Mouse (Mus musculus) kidney, adult 2 months (tissue): ENCODE data around the gene Fam160a2. TPM values are rescaled to one million over a fixed set of nuclear protein-coding genes. Genes with fewer than 3 reads are reported as not detected.
"Not testable (repeated sequence)": the region's sequence is repeated elsewhere in the genome, so short reads cannot be mapped to it uniquely, and the experiment has no call there.

Experiments
- DNase-seq: peaks from one replicate; pipeline ENCODE4 v3.0.0; 2021
- H3K27ac ChIP-seq: fragments of 200-500 bp; 2 replicates; pipeline ENCODE4 v1.5.1; 2012; ENCODE audit warnings: low read depth, low read length, control low read depth, inconsistent platforms; ENCODE audit not compliant: insufficient read depth
- H3K27me3 ChIP-seq: fragments of 200-500 bp; replicated peaks from 2 replicates; pipeline ENCODE4 v1.6.1; 2012; ENCODE audit warnings: mild to moderate bottlenecking, moderate library complexity, low read length, inconsistent platforms; ENCODE audit not compliant: control insufficient read depth, insufficient read depth
- H3K36me3 ChIP-seq: fragments of 200-500 bp; 2 replicates; pipeline ENCODE4 v1.6.1; 2012; ENCODE audit warnings: mild to moderate bottlenecking, moderate library complexity, low read length, inconsistent platforms; ENCODE audit not compliant: control insufficient read depth, insufficient read depth
- H3K4me1 ChIP-seq: fragments of 200-500 bp; 2 replicates; pipeline ENCODE4 v1.6.1; 2011; ENCODE audit warnings: low read length; ENCODE audit not compliant: control insufficient read depth, insufficient read depth
- H3K4me3 ChIP-seq: fragments of 200-500 bp; 2 replicates; pipeline ENCODE4 v1.5.1; 2011; ENCODE audit warnings: mild to moderate bottlenecking, low read depth, low read length, control low read depth; ENCODE audit not compliant: insufficient read depth
- CTCF ChIP-seq: fragments of 200-500 bp; conservative IDR thresholded peaks from 2 replicates; pipeline ENCODE4 v1.5.1; 2011; ENCODE audit warnings: low read depth, mild to moderate bottlenecking, control low read depth, low read length, moderate library complexity, mixed read lengths; ENCODE audit not compliant: insufficient read depth, insufficient read length
- POLR2A ChIP-seq: fragments of 200-500 bp; IDR thresholded peaks from one replicate; pipeline ENCODE4 v1.6.1; 2011; ENCODE audit warnings: low read depth, low read length, control low read depth
- WGBS: fragments of 180-500 bp; shearing (Covaris S2); methylation state at CpG from one replicate; pipeline ENCODE4 v1.1.7; 2018; 5-methylcytosine and 5-hydroxymethylcytosine counted together
- polyA plus RNA-seq: library from polyadenylated mRNA; depleted of rRNA; stranded (reverse); fragments of >200 nt; gene quantifications from 2 replicates; pipeline ENCODE4 v1.2.3, GENCODE M21; 2012

Gene Fam160a2
- polyA plus RNA-seq, 1 experiment: 39.6 TPM

- H3K27me3 ChIP-seq, H3K27ac ChIP-seq, H3K36me3 ChIP-seq, H3K4me3 ChIP-seq, H3K4me1 ChIP-seq: not testable (repeated sequence)
- 55% methylated on average over 8 of the region's 8 CpGs for WGBS
- DNase-seq: peak; percentile 82
- TF ChIP-seq CTCF: peak; percentile 80
These were observed 12.2 kb upstream of the Fam160a2 start for GRCm38 (mm10) chr7:105411874-105412632.

- H3K36me3 ChIP-seq: no peaks in the 10 kb centered on the region
- no peak for DNase-seq
- no peaks in the 10 kb centered on the region for H3K4me1 ChIP-seq
- no peak overlapping the region for H3K4me3 ChIP-seq
- H3K27ac ChIP-seq: no peak overlapping the region
- TF ChIP-seq CTCF (no peak), POLR2A (no peak)
- no peaks in the 10 kb centered on the region for H3K27me3 ChIP-seq
- WGBS: 58% methylated on average over 1 of the region's 1 CpGs
These were observed 6.5 kb upstream of the Fam160a2 start for GRCm38 (mm10) chr7:105406322-105406721.

GRCm38 (mm10) chr7:105404268-105404667 lies 4.4 kb upstream of the Fam160a2 start, which contains the start of gene Cnga4:
Gene Cnga4 (plus strand): TSS chr7:105404568.
- Histone ChIP-seq H3K27ac (no peak within 1 kb of the TSS), H3K36me3 (no peaks in the 10 kb centered on the region), H3K4me3 (no peak within 1 kb of the TSS), H3K27me3 (no peaks in the 10 kb centered on the region), H3K4me1 (no peaks in the 10 kb centered on the region)
- TF ChIP-seq CTCF (no peak), POLR2A (no peak)
- WGBS: 71% methylated on average over 5 of the region's 5 CpGs
- DNase-seq: no peak

DNA sequence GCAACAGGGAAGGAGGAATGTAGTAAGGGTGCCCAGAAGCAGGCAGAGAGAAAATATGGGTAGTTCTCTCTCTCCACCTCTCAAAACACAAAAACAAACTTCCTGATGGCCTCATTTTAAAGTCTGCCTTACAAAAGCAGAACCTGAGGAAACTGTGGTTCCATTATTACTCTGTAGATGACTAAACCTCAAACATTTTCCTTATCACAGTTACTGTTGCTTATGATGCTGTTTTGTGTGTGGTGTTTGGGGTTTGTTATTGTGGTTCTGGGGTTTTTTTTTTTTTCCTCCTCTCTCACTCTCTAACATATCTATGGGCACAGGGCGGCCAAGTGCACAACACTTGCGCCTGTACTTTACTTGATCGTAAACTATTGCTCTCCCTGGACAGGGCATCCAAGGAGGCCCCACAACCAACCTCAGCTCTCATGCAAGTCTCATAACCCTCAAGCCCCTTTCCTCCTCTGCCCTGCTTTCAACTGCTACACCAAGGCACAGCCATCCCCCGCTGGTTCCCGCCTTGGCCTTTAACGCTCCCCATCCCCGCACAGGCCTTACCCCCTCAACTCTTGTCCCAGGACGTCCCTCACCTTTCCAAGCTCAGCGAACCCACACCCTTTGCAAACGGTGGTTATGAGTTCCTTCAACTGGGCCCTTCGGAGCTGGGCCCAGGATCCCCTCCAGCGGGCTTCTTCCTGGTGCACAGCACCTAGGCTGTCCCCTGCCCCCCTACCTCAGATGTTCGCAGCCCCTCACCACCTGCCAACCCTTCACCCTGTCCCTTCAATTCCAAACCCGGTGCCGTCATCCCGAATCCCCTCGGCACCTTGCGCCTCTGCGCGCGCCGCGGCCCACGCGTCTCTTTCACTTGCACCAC lies 558 bp downstream of the Fam160a2 start:
- Histone ChIP-seq H3K27ac (peak overlapping the region; percentile 46), H3K4me3 (peak overlapping the region; percentile 78), H3K4me1 (peaks cover 12% of the 10 kb centered on the region; the same call in 1 of the 2 replicates), H3K27me3 (no peaks in the 10 kb centered on the region), H3K36me3 (no peaks in the 10 kb centered on the region)
- no peak for TF ChIP-seq CTCF
- no peak for TF ChIP-seq POLR2A
- WGBS: under 1% methylated on average over 25 of the region's 25 CpGs
- DNase-seq: no peak

DNA sequence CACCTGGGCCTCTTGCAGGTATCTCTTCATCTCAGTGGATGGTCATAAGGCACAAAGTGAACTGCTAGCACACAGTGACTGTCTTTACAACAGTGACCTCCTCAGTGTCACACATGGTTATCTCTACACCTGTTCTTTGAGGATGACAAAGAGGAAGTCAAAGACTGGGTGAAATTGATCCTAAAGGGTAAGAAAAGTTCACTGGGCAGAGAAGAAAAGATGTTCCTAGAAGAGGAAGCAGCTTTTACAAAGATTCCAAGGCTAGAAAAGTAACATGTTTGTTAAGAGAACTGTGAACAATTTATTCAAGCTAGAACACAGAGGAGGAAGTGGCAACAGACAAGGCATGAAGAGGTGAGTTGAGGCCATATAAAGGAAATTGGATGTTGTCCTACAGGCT lies 3.7 kb downstream of the Fam160a2 start:
- no peak for TF ChIP-seq POLR2A
- no peak for TF ChIP-seq CTCF
- no peaks in the 10 kb centered on the region for H3K36me3 ChIP-seq
- no peak overlapping the region for H3K4me3 ChIP-seq
- peak overlapping the region; percentile 98 for H3K27ac ChIP-seq
- no peaks in the 10 kb centered on the region for H3K27me3 ChIP-seq
- peaks cover 12% of the 10 kb centered on the region; the same call in 1 of the 2 replicates for H3K4me1 ChIP-seq
- DNase-seq: no peak

DNA sequence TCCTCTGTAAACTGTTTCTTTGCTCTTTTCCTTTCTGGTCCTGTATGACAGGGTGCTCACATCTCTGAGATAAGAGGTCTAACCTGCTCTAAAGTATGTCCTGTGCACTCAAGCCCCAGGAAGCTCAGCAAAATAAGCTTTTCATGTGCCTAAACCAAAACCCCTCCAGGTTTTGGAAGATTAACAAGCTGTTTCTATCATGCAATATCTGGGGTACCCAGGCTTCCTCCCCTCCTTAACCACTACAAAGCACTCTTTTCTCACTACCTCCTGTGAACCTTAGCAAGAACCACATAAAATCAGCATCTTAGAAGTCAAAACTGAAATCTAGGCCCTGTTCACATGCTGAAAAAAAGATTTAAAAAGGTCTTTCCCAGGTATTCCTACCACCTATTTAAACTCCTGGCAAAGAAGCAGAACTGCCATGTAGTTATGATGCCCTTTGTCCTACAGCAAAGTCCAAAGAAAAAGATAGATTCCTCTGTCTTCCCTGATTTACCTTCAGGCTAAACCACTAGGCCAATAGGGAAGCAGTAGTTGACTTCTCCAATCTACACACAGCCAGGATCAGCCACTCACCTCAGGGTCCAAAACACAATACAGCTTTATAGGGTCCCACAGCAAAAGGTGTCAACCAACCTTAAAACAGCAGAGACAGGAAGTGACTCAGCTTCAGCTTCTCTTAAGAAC lies 4.6 kb downstream of the Fam160a2 start:
- no peak overlapping the region for H3K4me3 ChIP-seq
- peaks cover 12% of the 10 kb centered on the region; the same call in 1 of the 2 replicates for H3K4me1 ChIP-seq
- H3K27me3 ChIP-seq: no peaks in the 10 kb centered on the region
- H3K27ac ChIP-seq: peak overlapping the region; percentile 98
- DNase-seq: peak; percentile 64
- TF ChIP-seq POLR2A (no peak), CTCF (no peak)
- no peaks in the 10 kb centered on the region for H3K36me3 ChIP-seq
